Mouse (Mus musculus) spleen, adult 2 months (tissue): ENCODE measurements at regions not wholly inside any gene's neighbourhood (a gene's known extent, or its start where the extent isn't known, plus 50 kb on each side); places are given as distances from the start of the nearest gene placed in this dataset.

Experiments
- CTCF ChIP-seq: fragments of 200-500 bp; IDR thresholded peaks from 2 replicates; pipeline ENCODE4 v1.5.1; 2011; ENCODE audit warnings: mild to moderate bottlenecking, inconsistent platforms; ENCODE audit not compliant: insufficient read depth, insufficient read length, insufficient replicate concordance; ENCODE audit errors: extremely low read depth
- POLR2A ChIP-seq: fragments of 200-500 bp; IDR thresholded peaks from 2 replicates; pipeline ENCODE4 v1.6.1; 2011; ENCODE audit warnings: low read depth, low read length, inconsistent platforms

- TF ChIP-seq CTCF (no peak), POLR2A (no peak)
Measured at GRCm38 (mm10) chr14:48376112-48376511, 69.8 kb upstream of the Tmem260 start.
